In genomic region chr19:16437906-16438305, GRCm38 (mm10) we compare ENCODE assay signal across 17 mouse cellular contexts. TPM values are rescaled to one million over a fixed set of nuclear protein-coding genes. Genes with fewer than 3 reads are reported as not detected.
DNase-seq lines count a peak whose midpoint lies in the region; ATAC-seq and TF ChIP-seq lines count a peak whose summit lies in the region.
"Had no signal": no experiment of that assay in that cellular context is flagged by ENCODE, and none has a peak within 500 bp of the region (broad histone marks: within the 10 kb centered on the region; RNA-seq: fewer than 3 reads in every experiment).

No protein-coding gene starts in this region.

- no peak for TF ChIP-seq CTCF in lung, embryonic 14.5 days (IDR thresholded peaks at IDR 0.05; ENCODE audit: low read depth)
- no peak for TF ChIP-seq CTCF in kidney, adult 2 months (conservative IDR thresholded peaks at IDR 0.05; ENCODE audit: insufficient read depth, insufficient read length, low read depth, low read length)

- no peak for ATAC-seq in forebrain, embryonic 15.5 days (replicated peaks)
- no peak for ATAC-seq in lung, embryonic 14.5 days (ENCODE audit: insufficient read depth)
- no peak for ATAC-seq in limb, embryonic 15.5 days (ENCODE audit: insufficient number of reproducible peaks, low FRiP score, low TSS enrichment, low read depth)
- ATAC-seq: forebrain, embryonic 13.5 days had no signal

- no peaks in the 10 kb centered on the region for H3K36me3 ChIP-seq in forebrain, embryonic 10.5 days (replicated peaks)
- H3K36me3 ChIP-seq in forebrain, embryonic 15.5 days: no peaks in the 10 kb centered on the region
- H3K36me3 ChIP-seq in lung, embryonic 14.5 days (ENCODE audit: insufficient read depth): no peaks in the 10 kb centered on the region
- no peaks in the 10 kb centered on the region for H3K36me3 ChIP-seq in kidney, adult 2 months (ENCODE audit: control insufficient read depth, insufficient read depth, low read length)
- H3K36me3 ChIP-seq in limb, embryonic 15.5 days: no peaks in the 10 kb centered on the region
- H3K36me3 ChIP-seq: embryonic facial prominence, embryonic 13.5 days; G1E; heart, embryonic 12.5 days; hindbrain, embryonic 12.5 days had no signal

- TF ChIP-seq POLR2A in kidney, adult 2 months (IDR thresholded peaks at IDR 0.05; ENCODE audit: low read depth, low read length): no peak

- H3K9me3 ChIP-seq in forebrain, embryonic 10.5 days: no peaks in the 10 kb centered on the region
- no peaks in the 10 kb centered on the region for H3K9me3 ChIP-seq in forebrain, embryonic 15.5 days
- H3K9me3 ChIP-seq in lung, embryonic 14.5 days (ENCODE audit: low read depth, low read length): no peaks in the 10 kb centered on the region
- H3K9me3 ChIP-seq in limb, embryonic 15.5 days: no peaks in the 10 kb centered on the region
- H3K9me3 ChIP-seq: embryonic facial prominence, embryonic 13.5 days; forebrain, embryonic 13.5 days; G1E; heart, embryonic 12.5 days; hindbrain, embryonic 12.5 days had no signal

- H3K4me1 ChIP-seq in forebrain, embryonic 10.5 days: peaks cover 53% of the 10 kb centered on the region
- peaks cover 22% of the 10 kb centered on the region for H3K4me1 ChIP-seq in forebrain, embryonic 15.5 days
- H3K4me1 ChIP-seq in lung, embryonic 14.5 days (ENCODE audit: insufficient read depth): peaks cover 35% of the 10 kb centered on the region
- H3K4me1 ChIP-seq in kidney, adult 2 months (ENCODE audit: control insufficient read depth, insufficient read depth, low read length): peaks cover 9% of the 10 kb centered on the region; the same call in 1 of the 2 replicates
- H3K4me1 ChIP-seq in limb, embryonic 15.5 days: peaks cover 31% of the 10 kb centered on the region

- H3K27ac ChIP-seq in forebrain, embryonic 10.5 days: peak overlapping the region; percentile 3; the same call in 1 of the 2 replicates
- H3K27ac ChIP-seq in forebrain, embryonic 15.5 days (replicated peaks): no peak overlapping the region
- H3K27ac ChIP-seq in lung, embryonic 14.5 days (ENCODE audit: low read depth): peak overlapping the region; percentile 44
- H3K27ac ChIP-seq in kidney, adult 2 months (ENCODE audit: insufficient read depth, low read depth, low read length): peak overlapping the region; percentile 94
- H3K27ac ChIP-seq in limb, embryonic 15.5 days: no peak overlapping the region
- H3K27ac ChIP-seq: embryonic facial prominence, embryonic 13.5 days; forebrain, embryonic 13.5 days; hindbrain, embryonic 12.5 days had no signal

- 0 out of 2 replicates have a peak overlapping the region, but pooled peaks have one; percentile 52 for H3K4me3 ChIP-seq in forebrain, embryonic 10.5 days
- no peak overlapping the region for H3K4me3 ChIP-seq in forebrain, embryonic 15.5 days
- 0 out of 2 replicates have a peak overlapping the region, but pooled peaks have one; percentile 42 for H3K4me3 ChIP-seq in lung, embryonic 14.5 days (ENCODE audit: low read depth, low read length)
- H3K4me3 ChIP-seq in kidney, adult 2 months (ENCODE audit: insufficient read depth, low read depth, low read length): no peak overlapping the region
- 0 out of 2 replicates have a peak overlapping the region, but pooled peaks have one; percentile 1 for H3K4me3 ChIP-seq in limb, embryonic 15.5 days
- H3K4me3 ChIP-seq: embryonic facial prominence, embryonic 13.5 days; forebrain, embryonic 13.5 days; heart, embryonic 12.5 days; hindbrain, embryonic 12.5 days had no signal

- intact Hi-C loops in gastrocnemius, postnatal 14 days (cut with DNase I; ENCODE audit: low total_unique reads): loop anchor here (5.0 kb wide), 1 partner anchor 159 kb away; no protein-coding TSS in a partner anchor

- H3K4me2 ChIP-seq in forebrain, embryonic 15.5 days (replicated peaks): no peak overlapping the region
- peak overlapping the region; percentile 86 for H3K4me2 ChIP-seq in lung, embryonic 14.5 days
- no peak overlapping the region for H3K4me2 ChIP-seq in limb, embryonic 15.5 days
- H3K4me2 ChIP-seq: embryonic facial prominence, embryonic 13.5 days; heart, embryonic 12.5 days; hindbrain, embryonic 12.5 days had no signal

- no peak overlapping the region for H3K9ac ChIP-seq in forebrain, embryonic 15.5 days (replicated peaks)
- no peak overlapping the region for H3K9ac ChIP-seq in lung, embryonic 14.5 days
- H3K9ac ChIP-seq in limb, embryonic 15.5 days: no peak overlapping the region
- H3K9ac ChIP-seq: embryonic facial prominence, embryonic 13.5 days; forebrain, embryonic 13.5 days; heart, embryonic 12.5 days; hindbrain, embryonic 12.5 days had no signal

- peaks cover 78% of the 10 kb centered on the region for H3K27me3 ChIP-seq in forebrain, embryonic 10.5 days (ENCODE audit: poor library complexity, severe bottlenecking)
- H3K27me3 ChIP-seq in forebrain, embryonic 15.5 days: peaks cover 33% of the 10 kb centered on the region
- H3K27me3 ChIP-seq in lung, embryonic 14.5 days (ENCODE audit: insufficient read depth, low read length): peaks cover 10% of the 10 kb centered on the region
- no peaks in the 10 kb centered on the region for H3K27me3 ChIP-seq in kidney, adult 2 months (replicated peaks; ENCODE audit: control insufficient read depth, insufficient read depth, low read length)
- H3K27me3 ChIP-seq in limb, embryonic 15.5 days: peaks cover 43% of the 10 kb centered on the region

- no peak for DNase-seq in forebrain, embryonic 10.5 days (ENCODE audit: extremely low spot score, low spot score)
- peak; percentile 9 for DNase-seq in lung, embryonic 14.5 days
- no peak for DNase-seq in lung, postnatal 10 days
- peak; percentile 59 for DNase-seq in kidney, adult 2 months
- DNase-seq in cerebellum, adult 18-20 months: no peak
- DNase-seq in gastrocnemius, postnatal 14 days: no peak
- DNase-seq: B cell, adult 2 months; cerebellum, postnatal 10 days; right cerebral cortex, postnatal 14 days; thymus, postnatal 36 days had no signal

- WGBS in forebrain, embryonic 10.5 days: 51% methylated on average over 5 of the region's 5 CpGs
- 52% methylated on average over 5 of the region's 5 CpGs for WGBS in forebrain, embryonic 15.5 days
- 30% methylated on average over 5 of the region's 5 CpGs for whole genome bisulfite sequencing in lung, embryonic 14.5 days
- 55% methylated on average over 5 of the region's 5 CpGs for WGBS in kidney, adult 2 months
- WGBS in limb, embryonic 15.5 days: 68% methylated on average over 5 of the region's 5 CpGs

RNA-seq across cellular contexts. Expression of gene Gna14, which starts 2.3 kb away (rescaled TPM):
- polyA plus RNA-seq in forebrain, embryonic 10.5 days (2016; fragmentation: Nextera tagmentation; extraction: Ambion mirVana): 2.6 and 3.5 TPM in 2 replicates
- 1.3 TPM in 2 replicates for polyA plus RNA-seq in forebrain, embryonic 15.5 days (2015; fragmentation: Nextera tagmentation; extraction: Ambion mirVana)
- 10.5 and 13.4 TPM in 2 replicates for polyA plus RNA-seq in lung, embryonic 14.5 days (2014; fragmentation: Nextera tagmentation; extraction: Ambion mirVana)
- 8.2 and 8.6 TPM in 2 replicates for polyA plus RNA-seq in kidney, adult 2 months (2012; rRNA removed)
- 5.2 and 7.2 TPM in 2 replicates for polyA plus RNA-seq in limb, embryonic 15.5 days (2015; fragmentation: Nextera tagmentation; extraction: Ambion mirVana)
- total RNA-seq in gastrocnemius, postnatal 14 days (2021): 1 to 10 TPM in 1 of 2 experiments, under 1 TPM in 1; 0.55 to 1.0 TPM
- total RNA-seq: G1E had no signal
- polyA plus RNA-seq: G1E had no signal

Comparison
In these comparisons a context has a peak if more than half of its experiments do, and no peak if none do; other contexts are left out.
1. DNase-seq: peak in lung, embryonic 14.5 days (single experiment) and kidney, adult 2 months (single experiment); none in forebrain, embryonic 10.5 days (single experiment), lung, postnatal 10 days (single experiment), cerebellum, adult 18-20 months (0 of 2) and gastrocnemius, postnatal 14 days (single experiment).
2. H3K27ac ChIP-seq: peak in forebrain, embryonic 10.5 days (single experiment), lung, embryonic 14.5 days (single experiment) and kidney, adult 2 months (single experiment); none in forebrain, embryonic 15.5 days (single experiment) and limb, embryonic 15.5 days (single experiment).
3. H3K4me3 ChIP-seq: peak in forebrain, embryonic 10.5 days (single experiment), lung, embryonic 14.5 days (single experiment) and limb, embryonic 15.5 days (single experiment); none in forebrain, embryonic 15.5 days (single experiment) and kidney, adult 2 months (single experiment).